Mouse (Mus musculus) G1E (cell line): ENCODE data around the gene Gzmd. TPM values are rescaled to one million over a fixed set of nuclear protein-coding genes. Genes with fewer than 3 reads are reported as not detected.
"Not testable (repeated sequence)": the region's sequence is repeated elsewhere in the genome, so short reads cannot be mapped to it uniquely, and the experiment has no call there.

ENCODE experiments used
- ATAC-seq: 2 replicates; pipeline ENCODE4 v1.8.0; 2016; ENCODE audit warnings: mild to moderate bottlenecking; ENCODE audit not compliant: insufficient number of reproducible peaks, poor library complexity, low FRiP score, severe bottlenecking; ENCODE audit errors: extremely low read depth
- DNase-seq: peaks from one replicate; pipeline ENCODE4 v3.0.0; 2012; ENCODE audit warnings: low spot score
- H3K27me3 ChIP-seq: 2 replicates; pipeline ENCODE4 v1.6.1; 2012; ENCODE audit warnings: mild to moderate bottlenecking, low read length, inconsistent platforms; ENCODE audit not compliant: insufficient read depth
- H3K36me3 ChIP-seq: replicated peaks from 2 replicates; pipeline ENCODE3; 2012; ENCODE audit warnings: mild to moderate bottlenecking, inconsistent platforms
- H3K4me1 ChIP-seq: 2 replicates; pipeline ENCODE4 v1.6.1; 2012; ENCODE audit warnings: low read depth, low read length, inconsistent platforms, mixed read lengths; ENCODE audit not compliant: insufficient read depth
- H3K4me3 ChIP-seq: 2 replicates; pipeline ENCODE4 v1.5.1; 2012; ENCODE audit warnings: low read depth, mild to moderate bottlenecking, inconsistent platforms, low read length, moderate library complexity, mixed read lengths
- H3K9me3 ChIP-seq: replicated peaks from 2 replicates; pipeline ENCODE4 v1.6.1; 2012; ENCODE audit warnings: inconsistent platforms
- CTCF ChIP-seq: IDR thresholded peaks from 2 replicates; pipeline ENCODE4 v1.5.1; 2012; ENCODE audit warnings: low read depth, low read length, inconsistent platforms, mixed read lengths
- GATA1 ChIP-seq: IDR thresholded peaks from 2 replicates; pipeline ENCODE4 v1.6.1; 2012; ENCODE audit warnings: borderline replicate concordance, low read length, inconsistent platforms, mixed read lengths
- GATA2 ChIP-seq: IDR thresholded peaks from 2 replicates; pipeline ENCODE4 v1.6.1; 2012; ENCODE audit warnings: low read depth, low read length, inconsistent platforms, borderline replicate concordance
- POLR2AphosphoS5 ChIP-seq: IDR thresholded peaks from 2 replicates; pipeline ENCODE4 v1.6.1; 2012; ENCODE audit warnings: low read depth, low read length, inconsistent platforms; ENCODE audit not compliant: insufficient replicate concordance
- TAL1 ChIP-seq: conservative IDR thresholded peaks from 2 replicates; pipeline ENCODE4 v1.6.1; 2012; ENCODE audit warnings: low read depth, low read length, inconsistent platforms, mixed read lengths
- polyA plus RNA-seq: library from polyadenylated mRNA; stranded (reverse); fragments of >175 nt; gene quantifications from 2 replicates; pipeline ENCODE4 v1.2.3, GENCODE M21; 2012
- total RNA-seq, 2 experiments: library from RNA; stranded (forward) in 1 of 2; stranded (reverse) in 1 of 2; fragments of 200-1000 nt in 1 of 2; fragments of >200 nt in 1 of 2; fragmentation: Nextera tagmentation in 1 of 2; gene quantifications; 2 replicates each; pipeline ENCODE4 v1.2.3; 2014 to 2017

Gene Gzmd
- total and polyA plus RNA-seq, 3 experiments, result not detected

DNA sequence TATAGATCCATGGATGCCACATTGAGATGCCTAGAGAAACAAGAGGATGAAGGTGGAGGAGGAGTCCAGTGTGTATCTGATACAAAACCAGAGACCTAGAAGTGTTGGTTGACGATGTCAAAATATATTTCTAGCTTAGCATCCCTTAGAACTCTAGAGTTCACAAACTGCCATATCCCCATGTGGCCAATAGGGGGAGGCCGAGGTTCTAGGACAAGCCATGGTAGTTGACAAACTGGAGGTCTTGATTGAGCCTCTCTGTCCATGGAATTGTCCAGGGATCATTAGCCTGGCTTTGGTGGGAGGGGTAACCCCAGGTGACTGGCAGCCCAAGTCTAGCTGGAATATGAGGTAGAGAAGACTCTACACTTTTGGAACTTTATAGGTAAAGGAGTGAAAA, 22.9 kb upstream of the Gzmd start:
- Histone ChIP-seq H3K9me3 (no peaks in the 10 kb centered on the region), H3K36me3 (no peaks in the 10 kb centered on the region), H3K4me1 (no peaks in the 10 kb centered on the region), H3K27me3 (peaks cover 5% of the 10 kb centered on the region), H3K4me3 (no peak overlapping the region)
- TF ChIP-seq CTCF (peak; percentile 62), TAL1 (no peak)
- ATAC-seq (no peak), DNase-seq (no peak)

DNA sequence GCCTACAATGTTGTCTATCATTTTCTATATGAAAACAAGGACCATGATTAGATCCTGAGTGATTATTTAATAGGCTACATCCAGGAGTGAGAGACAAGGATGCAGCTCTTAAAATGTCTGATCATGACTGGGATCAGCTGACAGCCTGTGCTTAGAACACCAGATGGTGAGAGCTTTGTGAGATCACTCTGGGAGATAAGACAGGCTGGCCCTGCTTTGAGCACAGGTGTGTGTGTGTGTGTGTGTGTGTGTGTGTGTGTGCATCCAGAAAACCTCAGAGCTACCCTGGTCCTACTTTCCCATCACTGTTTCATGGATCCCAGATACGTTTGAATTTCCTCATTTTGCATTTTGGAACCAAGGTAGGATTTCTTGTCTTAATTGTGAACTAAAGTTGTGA, 1.3 kb upstream of the Gzmd start:
- ATAC-seq, H3K9me3 ChIP-seq, H3K4me1 ChIP-seq, H3K36me3 ChIP-seq, DNase-seq, H3K4me3 ChIP-seq, H3K27me3 ChIP-seq: not testable (repeated sequence)

DNA sequence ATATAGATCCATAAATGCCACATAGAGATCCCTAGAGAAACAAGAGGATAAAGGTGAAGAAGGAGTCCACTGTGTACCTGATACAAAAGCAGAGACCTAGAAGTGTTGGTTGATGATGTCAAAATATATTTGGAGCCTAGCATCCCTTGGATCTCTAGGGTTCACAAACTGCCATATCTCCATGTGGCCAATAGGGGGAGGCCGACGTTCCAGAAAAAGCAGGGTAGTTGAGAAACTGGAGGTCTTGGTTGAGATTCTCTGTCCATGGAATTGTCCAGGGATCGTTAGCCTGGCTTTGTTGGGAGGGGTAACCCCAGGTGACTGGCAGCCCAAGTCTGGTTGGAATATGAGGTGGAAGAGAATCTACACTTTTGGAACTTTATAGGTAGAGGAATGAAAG, 4.1 kb downstream of the Gzmd start:
- peak; percentile 42 for TF ChIP-seq CTCF
- TF ChIP-seq GATA1, result no peak
- no peak for TF ChIP-seq TAL1
- no peak for TF ChIP-seq POLR2AphosphoS5
- ATAC-seq (no peak), DNase-seq (peak; percentile 4)
- Histone ChIP-seq H3K9me3 (no peaks in the 10 kb centered on the region), H3K27me3 (no peaks in the 10 kb centered on the region; the same call in 1 of the 2 replicates), H3K4me3 (no peak overlapping the region), H3K4me1 (no peaks in the 10 kb centered on the region), H3K36me3 (no peaks in the 10 kb centered on the region)

DNA sequence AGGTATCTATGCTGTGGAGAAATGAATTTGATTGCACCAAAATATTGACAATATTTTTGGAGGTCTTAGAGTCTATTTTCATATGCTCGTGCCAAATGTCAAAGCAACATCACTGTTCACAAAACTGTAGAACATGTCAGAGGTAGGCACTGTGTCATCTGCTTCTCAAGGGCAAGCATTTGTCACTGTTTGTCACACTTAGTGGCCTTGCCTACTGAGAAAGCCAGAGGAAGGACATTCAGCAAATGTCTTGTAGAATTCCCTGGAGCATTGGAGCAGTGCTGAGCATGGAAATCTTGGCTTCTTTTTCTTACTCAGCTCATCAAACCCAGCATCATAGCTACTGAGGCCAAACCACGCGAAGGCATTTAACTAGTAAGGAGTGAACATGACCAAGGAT, 8.9 kb downstream of the Gzmd start:
- Histone ChIP-seq H3K9me3 (no peaks in the 10 kb centered on the region), H3K36me3 (no peaks in the 10 kb centered on the region), H3K4me1 (no peaks in the 10 kb centered on the region), H3K4me3 (no peak overlapping the region), H3K27me3 (peaks cover 5% of the 10 kb centered on the region)
- TF ChIP-seq POLR2AphosphoS5, result no peak
- no peak for TF ChIP-seq GATA1
- no peak for ATAC-seq
- no peak for DNase-seq

DNA sequence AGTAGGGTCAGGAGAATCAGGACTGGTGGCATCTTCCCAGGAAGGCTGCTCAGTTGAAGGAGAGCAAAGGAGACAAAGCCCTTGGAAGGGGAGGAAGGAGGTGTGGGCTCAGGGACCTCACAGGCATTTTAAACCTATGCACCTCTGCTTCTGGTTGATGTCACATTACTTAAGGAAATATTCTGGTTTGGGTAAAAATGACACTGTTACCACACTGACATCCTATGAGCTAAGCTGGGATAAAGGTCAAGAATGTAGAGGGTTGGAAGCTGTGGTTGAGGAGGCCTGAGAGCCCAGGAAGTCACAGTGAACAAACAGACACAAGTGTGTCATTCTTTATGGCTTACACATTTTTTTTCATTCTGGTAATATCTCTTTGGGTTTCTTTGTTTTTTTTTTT, 11.9 kb downstream of the Gzmd start, which contains the start of gene Gzme:
Gzme (minus strand) TSS at position 101 of the 400 bp plus-strand sequence.
- Histone ChIP-seq H3K36me3 (no peaks in the 10 kb centered on the region), H3K9me3 (no peaks in the 10 kb centered on the region), H3K27me3 (peaks cover 25% of the 10 kb centered on the region), H3K4me1 (no peaks in the 10 kb centered on the region), H3K4me3 (no peak within 1 kb of the TSS)
- ATAC-seq, result no peak
- DNase-seq, result no peak
- no peak for TF ChIP-seq POLR2AphosphoS5
- no peak for TF ChIP-seq GATA2
- TF ChIP-seq CTCF, result no peak
- TF ChIP-seq GATA1, result no peak
- TF ChIP-seq TAL1, result no peak

GRCm38 (mm10) chr14:56115531-56116310, 16.7 kb downstream of the Gzmd start:
- H3K27me3 ChIP-seq, result peaks cover 25% of the 10 kb centered on the region
- H3K4me3 ChIP-seq, ATAC-seq, H3K9me3 ChIP-seq, H3K36me3 ChIP-seq, H3K4me1 ChIP-seq, DNase-seq: not testable (repeated sequence)

GRCm38 (mm10) chr14:56105447-56106180, 26.8 kb downstream of the Gzmd start:
- Histone ChIP-seq H3K4me3 (no peak overlapping the region), H3K36me3 (no peaks in the 10 kb centered on the region), H3K9me3 (no peaks in the 10 kb centered on the region), H3K27me3 (peaks cover 27% of the 10 kb centered on the region), H3K4me1 (no peaks in the 10 kb centered on the region)
- ATAC-seq, result no peak
- no peak for TF ChIP-seq POLR2AphosphoS5
- TF ChIP-seq TAL1, result no peak
- TF ChIP-seq GATA2, result no peak
- TF ChIP-seq CTCF, result no peak
- TF ChIP-seq GATA1, result no peak
- no peak for DNase-seq
